Mouse (Mus musculus) neural tube, embryonic 12.5 days (tissue): ENCODE measurements around the gene Galnt16. TPM values are rescaled to one million over a fixed set of nuclear protein-coding genes. Genes with fewer than 3 reads are reported as not detected.
A peak's percentile ranks its signal among the peaks of the same experiment; 100 is the strongest.

ENCODE experiments used
- ATAC-seq: fragments of 200-750 bp; cut with Nextera tagmentation; 2 replicates; pipeline ENCODE4 v1.8.0; 2017; ENCODE audit warnings: low read depth, mild to moderate bottlenecking, moderate TSS enrichment, moderate library complexity; ENCODE audit not compliant: low FRiP score
- H3K27ac ChIP-seq: fragments of 300-500 bp; sonication (generic); 2 replicates; pipeline ENCODE4 v1.5.1; 2016
- H3K27me3 ChIP-seq: fragments of 300-500 bp; sonication (generic); replicated peaks from 2 replicates; pipeline ENCODE4 v1.6.1; 2016; ENCODE audit warnings: mild to moderate bottlenecking
- H3K36me3 ChIP-seq: fragments of 300-500 bp; sonication (generic); 2 replicates; pipeline ENCODE4 v1.6.1; 2016; ENCODE audit warnings: mild to moderate bottlenecking
- H3K4me1 ChIP-seq: fragments of 300-500 bp; sonication (generic); 2 replicates; pipeline ENCODE4 v1.6.1; 2016
- H3K4me2 ChIP-seq: fragments of 300-500 bp; sonication (generic); replicated peaks from 2 replicates; pipeline ENCODE4 v1.6.1; 2016; ENCODE audit warnings: mild to moderate bottlenecking
- H3K4me3 ChIP-seq: fragments of 300-500 bp; sonication (generic); 2 replicates; pipeline ENCODE4 v1.5.1; 2016
- H3K9ac ChIP-seq: fragments of 300-500 bp; sonication (generic); 2 replicates; pipeline ENCODE4 v1.6.1; 2016; ENCODE audit warnings: mild to moderate bottlenecking
- H3K9me3 ChIP-seq: fragments of 300-500 bp; sonication (generic); 2 replicates; pipeline ENCODE4 v1.6.1; 2016; ENCODE audit warnings: mild to moderate bottlenecking
- WGBS: fragments of 180-500 bp; shearing (Covaris S2); methylation state at CpG from one replicate; pipeline ENCODE4 v1.1.7; 2016; 5-methylcytosine and 5-hydroxymethylcytosine counted together
- polyA plus RNA-seq: library from polyadenylated mRNA; unstranded; fragments of >200 nt; fragmentation: Nextera tagmentation; extraction: Ambion mirVana; gene quantifications from 2 replicates; pipeline ENCODE4 v1.2.1, GENCODE M21; 2016

The Galnt16 gene
- polyA plus RNA-seq, 1 experiment from 2014 or later, result 22.6 TPM

GRCm38 (mm10) chr12:80602432-80602831, 84.4 kb downstream of the Galnt16 start:
- H3K4me1 ChIP-seq, result no peaks in the 10 kb centered on the region
- H3K27me3 ChIP-seq, result no peaks in the 10 kb centered on the region
- H3K4me2 ChIP-seq, result no peak overlapping the region
- no peak overlapping the region for H3K9ac ChIP-seq
- no peaks in the 10 kb centered on the region for H3K9me3 ChIP-seq
- WGBS, result 99% methylated on average over 5 of the region's 5 CpGs
- no peak overlapping the region for H3K27ac ChIP-seq
- peaks cover 21% of the 10 kb centered on the region; the same call in 1 of the 2 replicates for H3K36me3 ChIP-seq
- H3K4me3 ChIP-seq, result no peak overlapping the region
- no peak for ATAC-seq

- Histone ChIP-seq H3K36me3 (peaks cover 19% of the 10 kb centered on the region; the same call in 1 of the 2 replicates), H3K4me3 (no peak overlapping the region), H3K9ac (no peak overlapping the region), H3K27ac (no peak overlapping the region), H3K4me1 (no peaks in the 10 kb centered on the region), H3K9me3 (no peaks in the 10 kb centered on the region), H3K27me3 (no peaks in the 10 kb centered on the region), H3K4me2 (no peak overlapping the region)
- no peak for ATAC-seq
- WGBS, result 74% methylated on average over 4 of the region's 4 CpGs
Measured at GRCm38 (mm10) chr12:80603566-80603965, 85.5 kb downstream of the Galnt16 start.

- Histone ChIP-seq H3K27ac (no peak overlapping the region), H3K27me3 (no peaks in the 10 kb centered on the region), H3K36me3 (peaks cover 16% of the 10 kb centered on the region; the same call in 1 of the 2 replicates), H3K9me3 (no peaks in the 10 kb centered on the region), H3K4me1 (no peaks in the 10 kb centered on the region), H3K4me2 (no peak overlapping the region), H3K4me3 (no peak overlapping the region), H3K9ac (no peak overlapping the region)
- 93% methylated on average over 2 of the region's 2 CpGs for WGBS
- no peak for ATAC-seq
Measured at GRCm38 (mm10) chr12:80604218-80604617, 86.1 kb downstream of the Galnt16 start.

- Histone ChIP-seq H3K36me3 (peaks cover 6% of the 10 kb centered on the region; the same call in 1 of the 2 replicates), H3K9ac (no peak overlapping the region), H3K27me3 (no peaks in the 10 kb centered on the region), H3K27ac (no peak overlapping the region), H3K4me3 (no peak overlapping the region), H3K4me1 (no peaks in the 10 kb centered on the region), H3K9me3 (no peaks in the 10 kb centered on the region), H3K4me2 (no peak overlapping the region)
- WGBS, result 89% methylated on average over 1 of the region's 1 CpGs
- no peak for ATAC-seq
Measured at GRCm38 (mm10) chr12:80608576-80608975, 90.5 kb downstream of the Galnt16 start.

- H3K4me1 ChIP-seq, result no peaks in the 10 kb centered on the region
Measured at GRCm38 (mm10) chr12:80609928-80610327, 91.9 kb downstream of the Galnt16 start.

GRCm38 (mm10) chr12:80612113-80612791, 94.2 kb downstream of the Galnt16 start:
- H3K27ac ChIP-seq, result no peak overlapping the region
- no peaks in the 10 kb centered on the region for H3K36me3 ChIP-seq
- H3K4me1 ChIP-seq, result no peaks in the 10 kb centered on the region
- ATAC-seq, result no peak
- H3K9ac ChIP-seq, result no peak overlapping the region
- WGBS, result 58% methylated on average over 9 of the region's 9 CpGs
- H3K9me3 ChIP-seq, result no peaks in the 10 kb centered on the region
- no peak overlapping the region for H3K4me2 ChIP-seq
- H3K27me3 ChIP-seq, result no peaks in the 10 kb centered on the region
- H3K4me3 ChIP-seq, result no peak overlapping the region

More at GRCm38 (mm10) chr12:80609928-80610327, 91.9 kb downstream of the Galnt16 start:
- 85% methylated on average over 3 of the region's 3 CpGs for WGBS
- no peak overlapping the region for H3K9ac ChIP-seq
- H3K4me3 ChIP-seq, result no peak overlapping the region
- no peak overlapping the region for H3K4me2 ChIP-seq
- H3K36me3 ChIP-seq, result peaks cover 2% of the 10 kb centered on the region; the same call in 1 of the 2 replicates
- no peak for ATAC-seq
- no peaks in the 10 kb centered on the region for H3K9me3 ChIP-seq
- no peak overlapping the region for H3K27ac ChIP-seq
- no peaks in the 10 kb centered on the region for H3K27me3 ChIP-seq

GRCm38 (mm10) chr12:80615371-80616257, 97.5 kb downstream of the Galnt16 start:
- Histone ChIP-seq H3K4me2 (no peak overlapping the region), H3K9ac (no peak overlapping the region), H3K27ac (no peak overlapping the region), H3K36me3 (no peaks in the 10 kb centered on the region), H3K9me3 (no peaks in the 10 kb centered on the region), H3K27me3 (no peaks in the 10 kb centered on the region), H3K4me3 (no peak overlapping the region), H3K4me1 (no peaks in the 10 kb centered on the region)
- no peak for ATAC-seq
- WGBS, result 39% methylated on average over 7 of the region's 7 CpGs

GRCm38 (mm10) chr12:80620501-80620900, 102.4 kb downstream of the Galnt16 start:
- no peaks in the 10 kb centered on the region for H3K36me3 ChIP-seq
- no peak overlapping the region for H3K4me3 ChIP-seq
- 80% methylated on average over 5 of the region's 5 CpGs for whole genome bisulfite sequencing
- no peak overlapping the region for H3K9ac ChIP-seq
- H3K4me2 ChIP-seq, result no peak overlapping the region
- H3K9me3 ChIP-seq, result no peaks in the 10 kb centered on the region
- no peaks in the 10 kb centered on the region for H3K27me3 ChIP-seq
- ATAC-seq, result no peak
- H3K4me1 ChIP-seq, result no peaks in the 10 kb centered on the region
- H3K27ac ChIP-seq, result no peak overlapping the region

- 89% methylated on average over 5 of the region's 5 CpGs for WGBS
- H3K4me2 ChIP-seq, result no peak overlapping the region
- H3K4me1 ChIP-seq, result no peaks in the 10 kb centered on the region
- ATAC-seq, result no peak
- H3K27me3 ChIP-seq, result no peaks in the 10 kb centered on the region
- no peaks in the 10 kb centered on the region for H3K9me3 ChIP-seq
- peaks cover 52% of the 10 kb centered on the region for H3K36me3 ChIP-seq
- H3K9ac ChIP-seq, result no peak overlapping the region
- H3K27ac ChIP-seq, result no peak overlapping the region
- no peak overlapping the region for H3K4me3 ChIP-seq
Measured at GRCm38 (mm10) chr12:80631790-80632189, 113.7 kb downstream of the Galnt16 start.

GRCm38 (mm10) chr12:80642725-80643692, 124.9 kb downstream of the Galnt16 start:
- Histone ChIP-seq H3K27ac (peak overlapping the region; percentile 81), H3K4me1 (peaks cover 28% of the 10 kb centered on the region), H3K9ac (peak overlapping the region; percentile 94), H3K4me2 (peak overlapping the region; percentile 87), H3K9me3 (no peaks in the 10 kb centered on the region), H3K4me3 (peak overlapping the region; percentile 85), H3K27me3 (no peaks in the 10 kb centered on the region), H3K36me3 (peaks cover 31% of the 10 kb centered on the region)
- ATAC-seq, result peak; percentile 82
- WGBS, result 2% methylated on average over 48 of the region's 48 CpGs

GRCm38 (mm10) chr12:80643693-80644505, 125.8 kb downstream of the Galnt16 start, which contains the start of the genes Slc39a9 and Erh:
Gene Slc39a9, plus strand, starts transcription at chr12:80643883.
Gene Erh, minus strand, starts transcription at chr12:80644341.
- WGBS, result under 1% methylated on average over 50 of the region's 50 CpGs
- ATAC-seq, result peak; percentile 98
- H3K9me3 ChIP-seq, result no peaks in the 10 kb centered on the region
- peak within 1 kb of the TSS; percentile 94 for H3K9ac ChIP-seq
- H3K27me3 ChIP-seq, result no peaks in the 10 kb centered on the region
- H3K4me3 ChIP-seq, result peak within 1 kb of the TSS; percentile 85
- H3K4me2 ChIP-seq, result peak within 1 kb of the TSS; percentile 87
- peaks cover 28% of the 10 kb centered on the region for H3K4me1 ChIP-seq
- peaks cover 22% of the 10 kb centered on the region for H3K36me3 ChIP-seq
- H3K27ac ChIP-seq, result peak within 1 kb of the TSS; percentile 81
